Mouse (Mus musculus) neural tube, embryonic 13.5 days (tissue): ENCODE measurements around the gene Gm43552. TPM values are rescaled to one million over a fixed set of nuclear protein-coding genes. Genes with fewer than 3 reads are reported as not detected.

Source experiments
- ATAC-seq: fragments of 200-750 bp; cut with Nextera tagmentation; 2 replicates; pipeline ENCODE4 v1.8.0; 2017; ENCODE audit warnings: low read depth, mild to moderate bottlenecking, moderate TSS enrichment, moderate library complexity
- H3K27ac ChIP-seq: fragments of 300-500 bp; sonication (generic); replicated peaks from 2 replicates; pipeline ENCODE4 v1.5.1; 2015; ENCODE audit warnings: moderate library complexity, mild to moderate bottlenecking, inconsistent platforms
- H3K27me3 ChIP-seq: fragments of 300-500 bp; sonication (generic); 2 replicates; pipeline ENCODE4 v1.6.1; 2015; ENCODE audit warnings: mild to moderate bottlenecking, inconsistent platforms
- H3K36me3 ChIP-seq: fragments of 300-500 bp; sonication (generic); 2 replicates; pipeline ENCODE4 v1.6.1; 2015; ENCODE audit warnings: mild to moderate bottlenecking, inconsistent platforms
- H3K4me1 ChIP-seq: fragments of 300-500 bp; sonication (generic); replicated peaks from 2 replicates; pipeline ENCODE4 v1.6.1; 2015; ENCODE audit warnings: inconsistent platforms
- H3K4me2 ChIP-seq: fragments of 300-500 bp; sonication (generic); 2 replicates; pipeline ENCODE4 v1.6.1; 2015; ENCODE audit warnings: inconsistent platforms, mild to moderate bottlenecking, moderate library complexity
- H3K4me3 ChIP-seq: fragments of 300-500 bp; sonication (generic); 2 replicates; pipeline ENCODE4 v1.5.1; 2015; ENCODE audit warnings: mild to moderate bottlenecking, inconsistent platforms
- H3K9ac ChIP-seq: fragments of 300-500 bp; sonication (generic); 2 replicates; pipeline ENCODE4 v1.6.1; 2015; ENCODE audit warnings: moderate library complexity, mild to moderate bottlenecking, inconsistent platforms
- H3K9me3 ChIP-seq: fragments of 300-500 bp; sonication (generic); 2 replicates; pipeline ENCODE4 v1.6.1; 2016; ENCODE audit warnings: inconsistent platforms
- WGBS: fragments of 180-500 bp; shearing (Covaris S2); methylation state at CpG from one replicate; pipeline ENCODE4 v1.1.7; 2015; 5-methylcytosine and 5-hydroxymethylcytosine counted together
- polyA plus RNA-seq: library from polyadenylated mRNA; unstranded; fragments of >200 nt; fragmentation: Nextera tagmentation; extraction: Ambion mirVana; gene quantifications from 2 replicates; pipeline ENCODE4 v1.2.1, GENCODE M21; 2015

Gene Gm43552
- polyA plus RNA-seq, 1 experiment from 2014 or later: not detected

DNA sequence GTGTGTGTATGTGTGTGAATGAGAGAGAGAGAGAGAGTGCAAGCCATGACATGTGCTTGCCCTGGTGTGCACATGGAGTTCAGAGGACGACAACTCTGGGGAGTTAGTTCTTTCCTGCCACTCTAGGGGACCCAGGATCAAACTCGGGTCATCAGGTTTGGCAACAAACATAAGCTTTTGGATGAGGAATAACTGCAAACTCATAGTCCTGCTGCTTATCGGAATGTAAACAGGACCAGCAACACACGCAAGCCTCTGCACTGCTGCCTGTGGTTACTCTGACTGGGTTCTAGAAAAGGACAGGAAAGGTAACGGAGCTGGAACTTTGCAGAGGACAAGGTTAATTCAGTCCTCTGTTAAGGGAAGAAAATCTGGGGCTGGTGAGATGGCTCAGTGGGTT is 67.4 kb downstream of the Gm43552 start:
- Histone ChIP-seq H3K36me3 (peaks cover 67% of the 10 kb centered on the region), H3K4me2 (no peak overlapping the region)

DNA sequence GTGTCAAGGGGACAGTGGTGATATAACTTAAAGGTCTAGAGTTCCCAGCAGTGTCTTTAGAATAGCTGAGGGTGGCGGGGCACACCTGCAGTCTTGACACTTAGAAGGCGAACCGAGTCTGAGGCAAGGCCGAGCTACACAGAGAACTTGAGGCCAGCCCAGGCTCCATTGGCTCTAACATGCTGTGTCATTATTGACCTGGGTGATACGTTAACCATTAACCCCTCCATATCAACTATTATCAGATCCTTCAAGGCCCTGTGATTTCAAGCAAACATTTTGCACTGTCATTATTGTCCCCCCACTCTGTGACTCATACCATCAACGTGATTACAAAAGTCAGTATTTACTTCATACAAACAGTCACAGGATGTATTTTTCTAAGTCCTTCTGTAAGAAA is 68.4 kb downstream of the Gm43552 start:
- H3K4me2 ChIP-seq: no peak overlapping the region
- H3K27ac ChIP-seq: no peak overlapping the region
- peaks cover 72% of the 10 kb centered on the region for H3K36me3 ChIP-seq
- 0 out of 2 replicates have a peak, but pooled peaks cover 3% of the 10 kb centered on the region for H3K4me1 ChIP-seq
- no peak overlapping the region for H3K9ac ChIP-seq
- H3K4me3 ChIP-seq: no peak overlapping the region
- no peaks in the 10 kb centered on the region for H3K27me3 ChIP-seq
- H3K9me3 ChIP-seq: no peaks in the 10 kb centered on the region
- ATAC-seq: no peak
- WGBS: 92% methylated on average over 6 of the region's 6 CpGs

More for the DNA sequence above, 67.4 kb downstream of the Gm43552 start:
- Histone ChIP-seq H3K27ac (no peak overlapping the region), H3K4me3 (no peak overlapping the region), H3K4me1 (0 out of 2 replicates have a peak, but pooled peaks cover 5% of the 10 kb centered on the region), H3K9ac (no peak overlapping the region), H3K9me3 (no peaks in the 10 kb centered on the region), H3K27me3 (no peaks in the 10 kb centered on the region)
- ATAC-seq: no peak
- WGBS: 95% methylated on average over 5 of the region's 5 CpGs

DNA sequence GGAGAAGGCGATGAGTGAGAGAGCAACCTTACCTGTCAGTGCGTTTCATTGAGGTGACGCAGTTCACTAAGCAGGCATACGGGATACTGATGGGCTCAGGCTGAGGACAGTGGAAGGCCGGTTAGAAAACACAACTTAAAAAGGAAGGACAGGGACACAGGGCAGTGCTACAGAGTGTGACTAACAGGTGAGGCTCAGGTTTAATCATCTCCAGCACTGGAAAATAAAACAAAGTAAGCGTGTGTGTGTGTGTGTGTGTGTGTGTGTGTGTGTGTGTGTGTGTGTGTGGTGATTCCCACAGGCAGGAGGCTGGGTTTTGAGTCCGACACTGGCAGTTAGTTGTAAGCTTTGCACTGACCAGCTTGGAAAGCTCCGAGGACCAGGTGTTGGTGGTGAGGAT is 69.8 kb downstream of the Gm43552 start:
- no peaks in the 10 kb centered on the region for H3K4me1 ChIP-seq
- H3K4me3 ChIP-seq: no peak overlapping the region
- H3K36me3 ChIP-seq: peaks cover 84% of the 10 kb centered on the region
- no peaks in the 10 kb centered on the region for H3K27me3 ChIP-seq
- WGBS: 96% methylated on average over 8 of the region's 8 CpGs
- H3K9ac ChIP-seq: no peak overlapping the region
- H3K27ac ChIP-seq: no peak overlapping the region
- no peaks in the 10 kb centered on the region for H3K9me3 ChIP-seq
- no peak overlapping the region for H3K4me2 ChIP-seq
- ATAC-seq: no peak

DNA sequence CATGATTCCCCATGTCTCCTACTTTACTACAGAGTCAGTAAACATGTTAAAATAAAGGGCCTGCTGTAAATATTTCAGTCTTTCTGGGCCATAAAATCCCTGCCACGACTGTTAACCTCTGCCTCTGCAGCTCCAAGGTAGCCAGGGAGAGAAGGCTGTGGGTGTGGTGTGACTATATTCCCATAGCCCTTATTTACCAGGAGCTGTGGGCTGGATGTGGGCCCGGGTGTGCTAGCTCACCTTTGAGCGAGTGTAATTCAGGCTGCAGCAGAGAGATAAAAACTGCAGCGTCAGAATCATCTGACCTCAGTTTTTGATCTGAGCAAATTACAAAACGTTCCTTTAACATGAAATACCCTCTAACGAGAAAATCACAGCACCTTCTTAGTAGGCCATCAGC is 71.8 kb downstream of the Gm43552 start:
- no peak overlapping the region for H3K9ac ChIP-seq
- peaks cover 88% of the 10 kb centered on the region for H3K36me3 ChIP-seq
- H3K4me3 ChIP-seq: no peak overlapping the region
- H3K4me2 ChIP-seq: no peak overlapping the region
- no peaks in the 10 kb centered on the region for H3K4me1 ChIP-seq
- WGBS: 74% methylated on average over 6 of the region's 6 CpGs
- no peaks in the 10 kb centered on the region for H3K27me3 ChIP-seq
- no peak overlapping the region for H3K27ac ChIP-seq
- no peak for ATAC-seq
- H3K9me3 ChIP-seq: no peaks in the 10 kb centered on the region

DNA sequence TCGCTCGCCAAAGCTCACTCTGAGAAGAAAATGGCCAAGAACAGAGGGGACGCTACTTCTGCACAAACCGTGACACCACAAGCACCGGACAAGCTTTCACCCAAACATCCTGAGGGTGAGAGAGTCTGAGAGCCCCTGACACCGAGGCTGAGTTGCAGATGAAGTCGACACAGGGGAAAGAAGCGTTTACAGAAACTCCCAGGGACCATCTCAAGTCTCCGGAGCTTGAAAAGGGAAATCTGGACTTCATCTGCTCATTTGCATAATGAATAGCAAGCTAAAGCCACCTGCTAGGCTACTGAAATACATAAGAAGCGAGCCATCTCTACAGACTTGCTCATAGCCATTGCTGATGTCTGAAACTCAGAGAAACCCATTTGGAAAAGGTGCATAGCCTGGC is 73.5 kb downstream of the Gm43552 start:
- Histone ChIP-seq H3K9ac (no peak overlapping the region), H3K4me1 (no peaks in the 10 kb centered on the region), H3K36me3 (peaks cover 88% of the 10 kb centered on the region), H3K4me3 (no peak overlapping the region), H3K9me3 (no peaks in the 10 kb centered on the region), H3K27me3 (no peaks in the 10 kb centered on the region), H3K27ac (no peak overlapping the region), H3K4me2 (no peak overlapping the region)
- no peak for ATAC-seq
- WGBS: 79% methylated on average over 10 of the region's 10 CpGs

DNA sequence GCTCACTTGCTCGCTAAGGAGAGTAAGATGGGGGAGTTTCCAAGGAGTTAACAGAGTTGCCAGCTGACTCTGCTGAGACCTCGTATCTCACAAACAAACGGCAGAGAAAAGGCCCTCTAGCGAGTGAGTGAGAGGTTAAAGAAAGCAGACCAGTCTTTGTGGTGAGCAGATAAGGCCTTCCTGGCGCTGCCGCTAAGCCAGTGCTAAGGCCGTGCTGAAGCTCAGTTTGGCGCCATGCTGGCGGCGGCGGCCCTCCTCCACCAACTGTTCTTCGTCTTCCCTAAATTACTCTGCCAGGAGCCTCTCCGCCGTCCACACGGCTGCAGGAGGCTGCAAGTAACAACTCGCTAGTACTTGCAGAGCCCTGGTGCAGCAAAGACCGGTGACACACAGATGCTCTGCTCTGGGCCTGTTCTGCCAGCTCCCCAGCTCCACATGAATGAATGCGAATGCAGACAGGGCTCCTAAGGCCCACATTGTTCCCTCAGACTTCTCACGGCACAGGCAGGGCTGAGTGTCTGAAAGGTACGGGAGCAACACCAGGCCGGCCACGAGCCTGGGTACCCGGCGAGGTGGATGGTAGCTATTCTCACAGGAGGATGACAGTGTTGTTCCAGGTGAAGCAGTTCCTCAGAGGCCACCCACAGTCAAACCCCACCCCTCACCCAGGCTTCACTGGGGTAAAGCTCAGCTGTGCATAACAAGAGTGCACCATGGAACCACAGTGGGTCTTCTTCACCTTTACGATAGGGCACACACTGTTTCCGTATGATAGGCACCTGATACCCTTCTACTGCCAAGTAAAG is 76.8 kb downstream of the Gm43552 start:
- H3K9ac ChIP-seq: no peak overlapping the region
- H3K4me1 ChIP-seq: no peaks in the 10 kb centered on the region
- H3K27me3 ChIP-seq: no peaks in the 10 kb centered on the region
- no peak overlapping the region for H3K4me3 ChIP-seq
- ATAC-seq: no peak
- H3K36me3 ChIP-seq: peaks cover 76% of the 10 kb centered on the region
- H3K27ac ChIP-seq: no peak overlapping the region
- no peaks in the 10 kb centered on the region for H3K9me3 ChIP-seq
- 29% methylated on average over 26 of the region's 26 CpGs for whole genome bisulfite sequencing
- H3K4me2 ChIP-seq: no peak overlapping the region

DNA sequence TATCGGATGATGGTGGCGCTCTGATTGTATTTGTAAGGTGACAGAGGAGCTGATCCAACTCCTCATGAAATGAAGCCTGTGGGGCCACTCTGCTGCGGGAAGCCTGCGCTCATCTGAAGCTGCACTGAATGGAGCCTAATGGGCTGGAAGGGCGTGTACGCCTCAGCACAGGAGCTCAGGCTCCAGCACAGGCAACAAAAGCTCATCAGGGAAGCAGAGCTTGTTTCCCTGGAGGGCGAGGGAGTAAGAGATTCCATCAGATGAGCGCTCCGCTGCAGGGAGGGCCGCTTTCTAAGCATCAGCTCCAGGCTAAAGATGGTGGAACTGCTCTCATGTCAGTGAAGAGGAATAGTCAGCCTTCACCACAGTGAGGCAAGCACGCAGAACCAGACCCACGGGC is 84.6 kb downstream of the Gm43552 start:
- Histone ChIP-seq H3K4me2 (no peak overlapping the region), H3K4me3 (no peak overlapping the region), H3K27ac (peak overlapping the region; percentile 46; the same call in 1 of the 2 replicates), H3K36me3 (peaks cover 65% of the 10 kb centered on the region), H3K27me3 (no peaks in the 10 kb centered on the region), H3K9ac (no peak overlapping the region), H3K4me1 (no peaks in the 10 kb centered on the region), H3K9me3 (no peaks in the 10 kb centered on the region)
- WGBS: 33% methylated on average over 12 of the region's 12 CpGs
- 0 out of 2 replicates have a peak, but pooled peaks have one; percentile 27 for ATAC-seq

DNA sequence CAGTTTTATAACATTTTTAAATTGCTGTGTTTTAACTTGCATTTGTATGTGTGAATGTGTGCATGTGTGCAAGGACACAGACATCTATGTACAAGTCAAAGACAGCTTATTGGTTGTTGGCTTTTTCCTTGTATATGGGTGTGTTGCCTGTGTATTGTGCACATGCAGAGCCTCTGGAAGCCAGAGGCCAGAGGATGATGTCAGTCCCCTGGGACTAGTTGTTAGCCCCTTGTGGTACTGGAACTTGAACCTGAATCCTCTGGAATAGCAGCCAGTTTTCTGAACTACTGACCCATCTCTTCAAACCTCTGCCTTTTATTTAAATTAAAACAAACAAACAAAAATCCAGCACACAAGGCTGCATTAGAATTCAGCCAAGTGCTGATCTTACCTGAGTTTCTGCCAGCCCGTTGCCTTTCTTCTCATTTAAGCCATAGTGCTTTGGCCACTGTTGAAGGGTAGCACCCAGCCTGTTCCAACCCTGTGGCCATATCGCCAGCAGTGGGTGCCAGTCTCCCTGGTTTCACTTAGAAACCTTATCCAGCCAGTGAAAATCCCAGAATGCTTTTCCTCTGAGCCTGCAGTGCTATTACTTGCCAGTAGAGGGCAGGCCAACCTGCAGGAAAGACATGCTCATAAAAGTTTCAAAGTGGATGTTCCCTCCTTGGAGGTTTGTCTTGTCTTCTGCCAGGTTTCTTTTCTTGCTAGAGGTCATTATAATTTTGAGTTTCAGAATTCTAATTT is 91.2 kb downstream of the Gm43552 start:
- no peak overlapping the region for H3K4me2 ChIP-seq
- ATAC-seq: no peak
- no peak overlapping the region for H3K27ac ChIP-seq
- H3K9me3 ChIP-seq: no peaks in the 10 kb centered on the region
- no peak overlapping the region for H3K9ac ChIP-seq
- 33% methylated on average over 2 of the region's 2 CpGs for WGBS
- no peaks in the 10 kb centered on the region for H3K27me3 ChIP-seq
- H3K4me3 ChIP-seq: no peak overlapping the region
- H3K36me3 ChIP-seq: peaks cover 75% of the 10 kb centered on the region
- H3K4me1 ChIP-seq: no peaks in the 10 kb centered on the region

DNA sequence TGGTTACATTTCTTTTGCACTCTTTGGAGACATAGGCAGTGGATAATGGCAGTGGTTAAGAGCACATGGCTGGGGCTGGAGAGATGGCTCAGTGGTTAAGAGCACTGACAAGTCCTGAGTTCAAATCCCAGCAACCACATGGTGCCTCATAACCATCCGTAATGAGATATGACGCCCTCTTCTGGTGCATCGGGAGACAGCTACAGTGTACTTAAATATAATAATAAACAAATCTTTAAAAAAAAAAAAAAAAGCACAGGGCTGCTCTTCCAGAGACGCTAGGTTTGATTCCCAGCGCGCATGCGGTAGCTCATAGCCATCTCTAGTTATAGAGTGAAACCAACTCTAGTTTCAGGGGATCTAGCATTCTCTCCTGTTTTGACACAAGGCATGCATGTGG is 98.2 kb downstream of the Gm43552 start:
- H3K27me3 ChIP-seq: no peaks in the 10 kb centered on the region
- H3K36me3 ChIP-seq: peaks cover 49% of the 10 kb centered on the region
- peaks cover 23% of the 10 kb centered on the region for H3K4me1 ChIP-seq
- WGBS: 95% methylated on average over 7 of the region's 7 CpGs
- no peak overlapping the region for H3K27ac ChIP-seq
- H3K4me2 ChIP-seq: no peak overlapping the region
- no peak overlapping the region for H3K4me3 ChIP-seq
- no peak for ATAC-seq
- no peak overlapping the region for H3K9ac ChIP-seq
- no peaks in the 10 kb centered on the region for H3K9me3 ChIP-seq

DNA sequence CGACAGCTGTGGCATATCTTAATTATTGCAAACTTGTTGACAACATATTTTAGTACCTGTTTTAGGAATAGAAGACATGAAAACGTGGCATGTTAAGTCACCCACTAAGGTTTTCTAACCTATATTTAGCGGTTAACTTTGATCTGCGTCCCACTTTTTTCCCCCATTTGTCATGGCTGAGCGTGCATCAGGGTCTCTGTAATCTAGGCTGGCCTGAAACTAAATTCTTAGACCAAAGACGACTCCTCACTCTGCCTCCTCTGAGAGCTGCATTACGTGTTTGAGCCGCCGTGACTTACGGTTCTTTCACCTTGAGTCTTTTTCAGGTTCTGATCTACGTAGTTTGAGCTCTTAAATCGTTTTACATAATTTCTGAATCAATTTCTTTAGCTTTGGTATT is 100.9 kb downstream of the Gm43552 start:
- peak overlapping the region; percentile 67 for H3K9ac ChIP-seq
- peak; percentile 51 for ATAC-seq
- peak overlapping the region; percentile 72 for H3K4me3 ChIP-seq
- no peaks in the 10 kb centered on the region for H3K9me3 ChIP-seq
- peak overlapping the region; percentile 83 for H3K4me2 ChIP-seq
- peaks cover 34% of the 10 kb centered on the region for H3K4me1 ChIP-seq
- WGBS: 3% methylated on average over 12 of the region's 12 CpGs
- H3K27me3 ChIP-seq: no peaks in the 10 kb centered on the region
- peak overlapping the region; percentile 94 for H3K27ac ChIP-seq
- peaks cover 53% of the 10 kb centered on the region for H3K36me3 ChIP-seq

DNA sequence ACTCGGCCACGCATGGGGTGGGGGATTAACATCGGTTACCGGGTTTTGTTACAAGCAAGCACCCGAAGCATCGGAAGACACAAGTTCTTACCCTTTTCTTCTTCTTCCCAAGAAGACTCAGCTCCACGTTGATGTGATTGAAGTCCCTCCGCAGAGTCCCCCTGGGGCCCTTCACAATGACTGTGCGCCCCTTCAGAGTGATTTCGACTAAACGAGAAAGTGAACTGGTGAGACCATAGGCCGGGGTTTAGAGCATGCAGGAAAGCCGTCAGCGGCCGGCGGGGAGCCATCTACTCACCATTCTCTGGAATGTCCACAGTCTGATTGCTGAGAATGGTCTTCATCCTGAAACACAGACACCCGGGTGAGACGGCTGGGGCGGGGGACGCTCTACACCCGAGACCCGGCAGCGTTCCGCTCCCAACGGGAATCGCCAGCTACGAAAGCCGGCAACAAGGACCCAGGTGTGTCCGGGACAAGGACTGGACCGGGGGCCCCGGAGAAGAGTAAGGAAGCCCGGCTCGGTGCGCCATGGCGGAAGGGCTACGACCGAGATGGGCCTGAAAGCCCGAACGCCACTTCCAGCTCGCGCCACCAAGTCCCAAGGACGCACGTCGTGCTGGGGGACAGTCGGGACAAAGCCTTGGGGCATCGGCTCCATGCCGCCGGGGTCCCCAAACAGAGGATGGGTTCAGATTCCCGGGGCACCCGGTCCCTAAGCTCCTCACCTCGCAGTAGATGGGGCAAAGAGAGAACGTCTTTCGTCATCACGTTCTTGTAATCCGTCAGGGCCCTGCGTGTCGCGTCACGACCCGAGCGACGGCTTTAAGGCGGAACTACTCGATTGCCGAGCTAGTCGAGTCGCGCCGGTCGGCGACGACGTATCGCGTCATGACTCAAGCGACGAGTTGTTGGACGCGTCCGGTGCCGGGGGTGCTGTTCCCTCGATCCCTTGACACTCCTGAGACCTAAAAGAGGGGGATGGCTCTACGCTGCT is 101.7 kb downstream of the Gm43552 start, which contains the start of the genes Rpl9 and Lias:
Rpl9 (minus strand) TSS at position 797 of the 997 bp plus-strand sequence.
Lias (plus strand) TSS at position 850 of the 997 bp plus-strand sequence.
- ATAC-seq: peak; percentile 97

More for the DNA sequence above, 101.7 kb downstream of the Gm43552 start, which contains the start of the genes Rpl9 and Lias:
- Histone ChIP-seq H3K4me1 (peaks cover 34% of the 10 kb centered on the region), H3K4me2 (peak within 1 kb of the TSS; percentile 87), H3K27me3 (no peaks in the 10 kb centered on the region), H3K4me3 (peak within 1 kb of the TSS; percentile 72), H3K27ac (peak within 1 kb of the TSS; percentile 94), H3K9ac (peak within 1 kb of the TSS; percentile 96), H3K9me3 (no peaks in the 10 kb centered on the region), H3K36me3 (peaks cover 45% of the 10 kb centered on the region)
- WGBS: under 1% methylated on average over 83 of the region's 83 CpGs
